Comparison of ENCODE assay signal across 8 mouse cellular contexts in the genomic region with DNA sequence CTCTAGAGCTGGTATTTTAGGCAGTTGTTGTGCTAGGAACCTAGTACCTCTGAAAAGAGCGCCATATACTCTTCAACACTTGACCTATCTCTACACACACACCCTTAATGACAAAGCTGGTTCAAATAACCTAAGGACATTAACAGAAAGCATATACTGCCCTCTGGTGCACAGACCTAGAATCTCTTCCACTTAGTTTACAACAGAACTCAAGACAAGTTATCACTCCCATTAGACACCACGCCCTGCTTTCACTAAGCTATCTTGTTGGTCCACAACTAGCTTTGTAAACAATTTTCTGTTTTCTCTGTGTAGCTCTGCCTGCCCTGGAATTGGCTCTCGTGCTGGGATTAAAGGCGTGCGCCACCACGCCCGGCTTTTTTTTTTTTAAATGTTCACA. TPM values are rescaled to one million over a fixed set of nuclear protein-coding genes. Genes with fewer than 3 reads are reported as not detected.
DNase-seq lines count a peak whose midpoint lies in the region; ATAC-seq and TF ChIP-seq lines count a peak whose summit lies in the region.
"Had no signal": no experiment of that assay in that cellular context is flagged by ENCODE, and none has a peak within 500 bp of the region (broad histone marks: within the 10 kb centered on the region; RNA-seq: fewer than 3 reads in every experiment).

No protein-coding gene starts in this region.

- H3K4me1 ChIP-seq in hindbrain, embryonic 14.5 days (replicated peaks; ENCODE audit: control insufficient read depth, insufficient read depth, low read length): peaks cover 14% of the 10 kb centered on the region
- H3K4me1 ChIP-seq in hindbrain, embryonic 12.5 days: peaks cover 22% of the 10 kb centered on the region
- peaks cover 58% of the 10 kb centered on the region for H3K4me1 ChIP-seq in E14TG2a.4 (replicated peaks; ENCODE audit: low read depth, low read length)

- WGBS in hindbrain, embryonic 14.5 days: 93% methylated on average over 7 of the region's 7 CpGs
- WGBS in hindbrain, embryonic 12.5 days: 94% methylated on average over 7 of the region's 7 CpGs

- no peaks in the 10 kb centered on the region for H3K9me3 ChIP-seq in hindbrain, embryonic 14.5 days (ENCODE audit: control insufficient read depth, low read length)
- H3K9me3 ChIP-seq in hindbrain, embryonic 12.5 days (replicated peaks): no peaks in the 10 kb centered on the region
- H3K9me3 ChIP-seq in E14TG2a.4 (ENCODE audit: low read length): no peaks in the 10 kb centered on the region
- H3K9me3 ChIP-seq: embryonic facial prominence, embryonic 12.5 days had no signal

- ATAC-seq in hindbrain, embryonic 14.5 days (ENCODE audit: low FRiP score): no peak
- no peak for ATAC-seq in hindbrain, embryonic 12.5 days (ENCODE audit: low FRiP score)

- DNase-seq in hindbrain, embryonic 14.5 days (ENCODE audit: low spot score): peak; percentile 73
- peak; percentile 57 for DNase-seq in adipocyte (ENCODE audit: low spot score)
- DNase-seq in kidney, postnatal 36 days: peak; percentile 52 to 62
- peak; percentile 78 for DNase-seq in retina, embryonic 14.5 days (ENCODE audit: low spot score)
- no peak for DNase-seq in urinary bladder, postnatal 4 days (ENCODE audit: low spot score in 2 of 2)

- H3K36me3 ChIP-seq in hindbrain, embryonic 14.5 days (replicated peaks; ENCODE audit: control insufficient read depth, insufficient read depth): peaks cover 52% of the 10 kb centered on the region
- H3K36me3 ChIP-seq in hindbrain, embryonic 12.5 days: peaks cover 51% of the 10 kb centered on the region
- H3K36me3 ChIP-seq in E14TG2a.4 (ENCODE audit: insufficient read depth, low read length): peaks cover 84% of the 10 kb centered on the region

- H3K27me3 ChIP-seq in hindbrain, embryonic 14.5 days (ENCODE audit: control insufficient read depth, insufficient read depth, low read length): no peaks in the 10 kb centered on the region
- H3K27me3 ChIP-seq in hindbrain, embryonic 12.5 days: no peaks in the 10 kb centered on the region
- H3K27me3 ChIP-seq in E14TG2a.4 (ENCODE audit: insufficient read depth, low read length): no peaks in the 10 kb centered on the region
- H3K27me3 ChIP-seq: embryonic facial prominence, embryonic 12.5 days had no signal

- TF ChIP-seq CTCF in E14TG2a.4 (conservative IDR thresholded peaks at IDR 0.05; ENCODE audit: low read length): peak; percentile 63

- H3K4me3 ChIP-seq in hindbrain, embryonic 14.5 days (replicated peaks; ENCODE audit: low read length): no peak overlapping the region
- no peak overlapping the region for H3K4me3 ChIP-seq in hindbrain, embryonic 12.5 days
- no peak overlapping the region for H3K4me3 ChIP-seq in E14TG2a.4 (replicated peaks; ENCODE audit: low read length)
- H3K4me3 ChIP-seq: embryonic facial prominence, embryonic 12.5 days had no signal

- H3K27ac ChIP-seq in hindbrain, embryonic 14.5 days: no peak overlapping the region
- H3K27ac ChIP-seq in hindbrain, embryonic 12.5 days: no peak overlapping the region
- H3K27ac ChIP-seq: embryonic facial prominence, embryonic 12.5 days had no signal

- no peak overlapping the region for H3K9ac ChIP-seq in hindbrain, embryonic 14.5 days
- H3K9ac ChIP-seq in hindbrain, embryonic 12.5 days: no peak overlapping the region
- H3K9ac ChIP-seq: embryonic facial prominence, embryonic 12.5 days had no signal

- H3K4me2 ChIP-seq in hindbrain, embryonic 14.5 days (replicated peaks): no peak overlapping the region
- H3K4me2 ChIP-seq in hindbrain, embryonic 12.5 days (replicated peaks): no peak overlapping the region
- H3K4me2 ChIP-seq: embryonic facial prominence, embryonic 12.5 days had no signal

RNA-seq across cellular contexts. Expression of a gene that starts 5.7 kb away (rescaled TPM):
- polyA plus RNA-seq in hindbrain, embryonic 14.5 days (2014; fragmentation: Nextera tagmentation; extraction: Ambion mirVana): 285 and 293 TPM in 2 replicates
- polyA plus RNA-seq in hindbrain, embryonic 12.5 days (2016; fragmentation: Nextera tagmentation; extraction: Ambion mirVana): 331 and 348 TPM in 2 replicates

RNA-seq across cellular contexts. Expression of a gene that starts 14.0 kb away (rescaled TPM):
- 175 and 192 TPM in 2 replicates for polyA plus RNA-seq in hindbrain, embryonic 14.5 days (2014; fragmentation: Nextera tagmentation; extraction: Ambion mirVana)
- 290 and 306 TPM in 2 replicates for polyA plus RNA-seq in hindbrain, embryonic 12.5 days (2016; fragmentation: Nextera tagmentation; extraction: Ambion mirVana)

RNA-seq across cellular contexts. Expression of a gene that starts 17.3 kb away (rescaled TPM):
- 3.2 and 4.1 TPM in 2 replicates for polyA plus RNA-seq in hindbrain, embryonic 14.5 days (2014; fragmentation: Nextera tagmentation; extraction: Ambion mirVana)
- 2.9 and 4.0 TPM in 2 replicates for polyA plus RNA-seq in hindbrain, embryonic 12.5 days (2016; fragmentation: Nextera tagmentation; extraction: Ambion mirVana)

RNA-seq across cellular contexts. Expression of a gene that starts 24.0 kb away (rescaled TPM):
- polyA plus RNA-seq in hindbrain, embryonic 14.5 days (2014; fragmentation: Nextera tagmentation; extraction: Ambion mirVana): not detected in 2 replicates
- not detected in 2 replicates for polyA plus RNA-seq in hindbrain, embryonic 12.5 days (2016; fragmentation: Nextera tagmentation; extraction: Ambion mirVana)
- polyA plus RNA-seq: embryonic facial prominence, embryonic 12.5 days had no signal

RNA-seq across cellular contexts. Expression of a gene that starts 24.1 kb away (rescaled TPM):
- polyA plus RNA-seq in hindbrain, embryonic 14.5 days (2014; fragmentation: Nextera tagmentation; extraction: Ambion mirVana): 0.35 and 0.41 TPM in 2 replicates
- 0.34 TPM in 1 of 2 replicates, not detected in the other for polyA plus RNA-seq in hindbrain, embryonic 12.5 days (2016; fragmentation: Nextera tagmentation; extraction: Ambion mirVana)

Comparison
In these comparisons a context has a peak if more than half of its experiments do, and no peak if none do; other contexts are left out.
1. DNase-seq: peak in hindbrain, embryonic 14.5 days (single experiment), adipocyte (single experiment), kidney, postnatal 36 days (2 of 2) and retina, embryonic 14.5 days (single experiment); none in urinary bladder, postnatal 4 days (0 of 2).